Mouse (Mus musculus) megakaryocyte, embryonic 14.5 days (primary cell): Measurements from ENCODE around the gene Rad51b. TPM values are rescaled to one million over a fixed set of nuclear protein-coding genes. Genes with fewer than 3 reads are reported as not detected.

ENCODE experiments used
- H3K27me3 ChIP-seq: replicated peaks from 2 replicates; pipeline ENCODE3; 2012; ENCODE audit warnings: inconsistent platforms
- H3K36me3 ChIP-seq: replicated peaks from 2 replicates; pipeline ENCODE3; 2012; ENCODE audit warnings: low read length, inconsistent platforms, mixed read lengths
- H3K4me1 ChIP-seq: 2 replicates; pipeline ENCODE4 v1.6.1; 2012; ENCODE audit warnings: inconsistent platforms
- H3K4me3 ChIP-seq: replicated peaks from 2 replicates; pipeline ENCODE3; 2012; ENCODE audit warnings: moderate library complexity, mild to moderate bottlenecking, inconsistent platforms
- H3K9me3 ChIP-seq: 2 replicates; pipeline ENCODE4 v1.6.1; 2012; ENCODE audit warnings: inconsistent platforms
- FLI1 ChIP-seq: IDR thresholded peaks from 2 replicates; pipeline ENCODE4 v1.6.1; 2012; ENCODE audit warnings: low read length, inconsistent platforms, mixed read lengths
- GATA1 ChIP-seq: IDR thresholded peaks from 3 replicates; pipeline ENCODE4 v1.6.1; 2012; ENCODE audit warnings: mixed read lengths, low read length, inconsistent platforms, borderline replicate concordance
- polyA plus RNA-seq: library from polyadenylated mRNA; stranded (reverse); fragments of >175 nt; gene quantifications from 2 replicates; pipeline ENCODE4 v1.2.3, GENCODE M21; 2012; ENCODE audit warnings: low replicate concordance; ENCODE audit not compliant: insufficient read depth

The Rad51b gene
- polyA plus RNA-seq, 1 experiment = 0.30 TPM

- Histone ChIP-seq H3K27me3 (no peaks in the 10 kb centered on the region), H3K36me3 (peaks cover 4% of the 10 kb centered on the region), H3K9me3 (peaks cover 16% of the 10 kb centered on the region), H3K4me3 (no peak overlapping the region), H3K4me1 (no peaks in the 10 kb centered on the region)
- TF ChIP-seq GATA1 (no peak), FLI1 (no peak)
Observed at GRCm38 (mm10) chr12:79429507-79430291, 132.6 kb downstream of the Rad51b start.

- H3K9me3 ChIP-seq = peaks cover 3% of the 10 kb centered on the region; the same call in 1 of the 2 replicates
- no peaks in the 10 kb centered on the region for H3K27me3 ChIP-seq
Observed at GRCm38 (mm10) chr12:79431138-79431537, 134.1 kb downstream of the Rad51b start.

GRCm38 (mm10) chr12:79433724-79434442 lies 136.8 kb downstream of the Rad51b start:
- no peaks in the 10 kb centered on the region for H3K27me3 ChIP-seq
- TF ChIP-seq FLI1 (no peak), GATA1 (no peak)
- no peaks in the 10 kb centered on the region for H3K36me3 ChIP-seq
- no peaks in the 10 kb centered on the region for H3K4me1 ChIP-seq
- H3K9me3 ChIP-seq = no peaks in the 10 kb centered on the region
- H3K4me3 ChIP-seq = no peak overlapping the region

More at GRCm38 (mm10) chr12:79431138-79431537, 134.1 kb downstream of the Rad51b start:
- H3K36me3 ChIP-seq = no peaks in the 10 kb centered on the region
- TF ChIP-seq GATA1 (no peak), FLI1 (no peak)
- H3K4me3 ChIP-seq = no peak overlapping the region
- no peaks in the 10 kb centered on the region for H3K4me1 ChIP-seq

DNA sequence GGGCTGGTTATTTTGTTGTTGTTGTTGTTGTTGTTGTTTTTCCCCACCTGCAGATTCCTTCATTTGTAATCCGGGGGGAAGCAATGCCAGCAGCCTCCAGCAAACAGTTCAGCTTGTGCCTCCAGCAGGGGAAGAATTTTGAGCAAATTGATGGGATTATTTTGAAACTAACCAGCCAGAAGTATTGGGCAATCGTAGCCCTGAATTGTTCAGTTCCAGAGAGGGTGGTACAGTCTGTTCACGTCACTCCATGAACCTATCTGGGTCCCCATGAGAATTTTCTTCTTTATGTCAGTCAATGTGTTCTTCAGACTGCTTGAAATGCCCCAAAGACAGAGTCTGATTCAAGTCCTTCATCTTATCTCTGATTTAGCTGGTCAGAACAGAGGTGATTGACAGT lies 138.4 kb downstream of the Rad51b start:
- no peaks in the 10 kb centered on the region for H3K36me3 ChIP-seq
- no peaks in the 10 kb centered on the region for H3K27me3 ChIP-seq
- no peaks in the 10 kb centered on the region for H3K4me1 ChIP-seq
- no peak for TF ChIP-seq GATA1
- TF ChIP-seq FLI1 = no peak
- H3K4me3 ChIP-seq = no peak overlapping the region
- no peaks in the 10 kb centered on the region for H3K9me3 ChIP-seq

- Histone ChIP-seq H3K36me3 (no peaks in the 10 kb centered on the region), H3K4me1 (no peaks in the 10 kb centered on the region)
Observed at GRCm38 (mm10) chr12:79436035-79436434, 139.0 kb downstream of the Rad51b start.

GRCm38 (mm10) chr12:79436892-79437291 lies 139.8 kb downstream of the Rad51b start:
- no peak overlapping the region for H3K4me3 ChIP-seq
- TF ChIP-seq FLI1 (no peak), GATA1 (no peak)
- no peaks in the 10 kb centered on the region for H3K36me3 ChIP-seq

More at GRCm38 (mm10) chr12:79436035-79436434, 139.0 kb downstream of the Rad51b start:
- TF ChIP-seq GATA1 (no peak), FLI1 (no peak)
- no peaks in the 10 kb centered on the region for H3K9me3 ChIP-seq
- H3K27me3 ChIP-seq = no peaks in the 10 kb centered on the region
- H3K4me3 ChIP-seq = no peak overlapping the region

DNA sequence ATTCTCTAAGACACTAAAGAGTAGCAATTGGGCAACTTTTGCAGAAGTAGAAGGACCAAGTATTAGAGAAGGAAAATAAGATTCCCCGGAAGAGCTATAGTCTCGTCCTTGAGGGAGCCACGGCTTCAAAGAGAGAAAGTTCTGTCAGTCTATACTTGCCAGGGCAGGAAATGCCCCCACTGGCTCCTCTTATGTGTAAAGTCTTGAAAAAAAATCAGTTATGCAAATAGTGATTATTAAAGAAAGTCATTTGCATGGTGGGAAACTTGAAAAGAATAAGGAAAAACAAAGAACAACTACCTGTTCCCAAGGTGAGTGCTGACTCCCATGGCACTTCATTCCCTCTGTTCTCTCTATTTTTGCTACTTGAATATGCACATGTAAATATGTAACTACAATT lies 140.5 kb downstream of the Rad51b start:
- H3K9me3 ChIP-seq = no peaks in the 10 kb centered on the region
- no peak overlapping the region for H3K4me3 ChIP-seq
- no peak for TF ChIP-seq FLI1
- no peak for TF ChIP-seq GATA1
- no peaks in the 10 kb centered on the region for H3K27me3 ChIP-seq
- no peaks in the 10 kb centered on the region for H3K4me1 ChIP-seq
- H3K36me3 ChIP-seq = no peaks in the 10 kb centered on the region

More at GRCm38 (mm10) chr12:79436892-79437291, 139.8 kb downstream of the Rad51b start:
- Histone ChIP-seq H3K9me3 (no peaks in the 10 kb centered on the region), H3K4me1 (no peaks in the 10 kb centered on the region), H3K27me3 (no peaks in the 10 kb centered on the region)

DNA sequence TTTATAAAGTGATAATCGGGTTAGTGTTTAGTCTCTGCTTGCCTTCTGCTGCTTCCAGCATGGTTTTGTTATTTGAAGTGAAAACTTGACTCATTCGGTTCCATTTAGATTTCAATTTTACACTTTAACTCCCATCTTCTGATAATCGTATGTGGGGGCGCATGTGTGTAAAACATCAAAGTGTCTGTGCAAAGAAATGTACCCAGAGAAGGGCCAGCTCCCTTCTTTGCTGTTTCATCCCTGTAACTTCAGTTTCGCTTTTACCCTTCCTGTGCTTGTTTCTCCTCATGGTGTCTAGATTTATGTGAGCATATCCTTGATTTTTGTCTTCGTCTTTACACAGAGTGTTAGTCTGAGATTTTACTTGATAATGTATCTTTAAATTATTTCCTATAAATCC lies 142.9 kb downstream of the Rad51b start:
- no peaks in the 10 kb centered on the region for H3K27me3 ChIP-seq
- H3K36me3 ChIP-seq = no peaks in the 10 kb centered on the region
- no peaks in the 10 kb centered on the region for H3K9me3 ChIP-seq
- no peak for TF ChIP-seq GATA1
- TF ChIP-seq FLI1 = no peak
- no peaks in the 10 kb centered on the region for H3K4me1 ChIP-seq
- H3K4me3 ChIP-seq = no peak overlapping the region

GRCm38 (mm10) chr12:79441210-79442005 lies 144.3 kb downstream of the Rad51b start:
- no peak overlapping the region for H3K4me3 ChIP-seq

More at GRCm38 (mm10) chr12:79441210-79442005, 144.3 kb downstream of the Rad51b start:
- TF ChIP-seq GATA1 = no peak
- TF ChIP-seq FLI1 = no peak
- no peaks in the 10 kb centered on the region for H3K4me1 ChIP-seq
- no peaks in the 10 kb centered on the region for H3K27me3 ChIP-seq
- no peaks in the 10 kb centered on the region for H3K9me3 ChIP-seq
- no peaks in the 10 kb centered on the region for H3K36me3 ChIP-seq
